Mouse (Mus musculus) CH12.LX (cell line): ENCODE measurements around the gene Clca2.

Experiments
- CTCF ChIP-seq, 2 experiments: IDR thresholded peaks in 1 of 2; conservative IDR thresholded peaks in 1 of 2; 2 replicates each; pipeline ENCODE4 v1.5.1; 2011 to 2012; ENCODE audit warnings: low read depth in 2 of 2, low read length in 2 of 2, improper control_type of control experiment in 1 of 2, inconsistent platforms in 1 of 2, mild to moderate bottlenecking in 1 of 2, moderate library complexity in 1 of 2
- EP300 ChIP-seq: IDR thresholded peaks from 2 replicates; pipeline ENCODE4 v1.6.1; 2011; ENCODE audit warnings: low read length, improper control_type of control experiment
- HCFC1 ChIP-seq: IDR thresholded peaks from 2 replicates; pipeline ENCODE4 v1.6.1; 2012; ENCODE audit warnings: low read depth, mild to moderate bottlenecking, inconsistent platforms, low read length, improper control_type of control experiment
- SIN3A ChIP-seq: IDR thresholded peaks from 2 replicates; pipeline ENCODE4 v1.6.1; 2012; ENCODE audit warnings: low read length, improper control_type of control experiment, inconsistent platforms

DNA sequence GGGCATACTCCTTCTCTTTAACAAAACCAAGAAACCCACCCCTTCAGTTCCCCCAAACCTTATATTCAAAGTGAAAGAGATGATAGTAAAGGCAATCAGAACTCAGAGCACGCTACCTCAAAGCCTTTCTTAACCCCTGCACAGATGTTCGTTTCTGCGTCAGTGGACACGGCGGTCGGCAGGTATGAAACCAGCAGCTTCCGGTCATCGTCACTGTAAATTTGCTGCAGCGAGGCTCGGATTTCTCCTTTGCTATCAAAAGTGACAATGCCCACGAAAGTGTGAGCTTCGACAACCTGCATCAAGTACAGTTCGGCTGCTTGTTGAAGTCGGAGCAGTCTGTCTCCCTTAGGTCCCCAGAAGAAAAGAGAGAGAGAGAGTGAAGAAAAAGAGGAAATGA is 13.1 kb downstream of the Clca2 start:
- peak; percentile 61 for TF ChIP-seq EP300
- no peak for TF ChIP-seq CTCF (conservative IDR thresholded peaks at IDR 0.05 in 1 of 2, IDR thresholded peaks at IDR 0.05 in 1 of 2; ENCODE audit: low read depth in 2 of 2, low read length in 2 of 2)
- TF ChIP-seq HCFC1 = no peak
- no peak for TF ChIP-seq SIN3A
